Mouse (Mus musculus) embryo, embryonic 10 days (tissue): ENCODE data around the gene Gm37240.

Experiments
- DNase-seq: peaks from one replicate; pipeline ENCODE4 v3.0.0-alpha.2; 2015; ENCODE audit warnings: low spot score

The Gm37240 gene

DNA sequence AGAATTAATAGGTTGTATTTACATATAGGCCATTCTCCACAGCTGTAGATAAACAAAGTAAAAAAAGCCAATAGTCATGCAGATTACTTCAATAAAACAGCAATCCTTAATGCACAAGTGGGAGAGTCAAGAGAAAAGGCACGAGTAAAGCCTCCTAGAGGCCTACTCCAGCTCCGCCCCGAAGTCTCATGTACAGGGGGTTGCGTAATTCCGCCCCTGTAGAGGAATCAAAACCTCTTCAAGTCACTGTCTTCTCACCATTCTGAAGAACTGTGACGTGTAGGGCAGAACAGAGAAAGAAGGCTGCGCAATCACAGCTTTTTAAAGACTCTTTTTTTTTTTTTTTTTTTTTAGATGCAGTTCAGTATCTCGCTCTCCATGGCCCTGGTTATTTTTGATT is 393.5 kb downstream of the Gm37240 start:
- DNase-seq: no peak

- DNase-seq: no peak
Observed at GRCm38 (mm10) chr3:85490204-85490603, 397.1 kb downstream of the Gm37240 start.

DNA sequence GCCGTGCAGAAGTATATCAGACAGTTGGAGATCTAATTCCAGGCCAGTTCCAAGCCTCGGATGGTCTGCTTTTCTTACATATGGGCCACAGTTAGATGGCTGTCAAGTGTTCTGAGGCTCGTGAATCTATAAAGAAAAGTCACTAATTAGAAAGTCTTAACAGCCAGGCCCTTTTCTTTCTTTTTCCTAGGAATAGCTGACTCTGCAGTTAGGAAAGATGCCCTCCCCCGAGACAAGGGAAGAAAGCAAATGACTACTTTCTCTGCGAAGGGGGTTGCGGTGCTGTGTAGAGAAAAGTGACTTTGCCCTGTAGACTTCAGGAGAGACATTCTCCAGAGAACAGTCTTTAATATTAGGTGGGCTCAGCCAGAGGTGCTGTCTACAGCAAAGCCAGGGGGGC is 399.9 kb downstream of the Gm37240 start:
- DNase-seq: no peak

DNA sequence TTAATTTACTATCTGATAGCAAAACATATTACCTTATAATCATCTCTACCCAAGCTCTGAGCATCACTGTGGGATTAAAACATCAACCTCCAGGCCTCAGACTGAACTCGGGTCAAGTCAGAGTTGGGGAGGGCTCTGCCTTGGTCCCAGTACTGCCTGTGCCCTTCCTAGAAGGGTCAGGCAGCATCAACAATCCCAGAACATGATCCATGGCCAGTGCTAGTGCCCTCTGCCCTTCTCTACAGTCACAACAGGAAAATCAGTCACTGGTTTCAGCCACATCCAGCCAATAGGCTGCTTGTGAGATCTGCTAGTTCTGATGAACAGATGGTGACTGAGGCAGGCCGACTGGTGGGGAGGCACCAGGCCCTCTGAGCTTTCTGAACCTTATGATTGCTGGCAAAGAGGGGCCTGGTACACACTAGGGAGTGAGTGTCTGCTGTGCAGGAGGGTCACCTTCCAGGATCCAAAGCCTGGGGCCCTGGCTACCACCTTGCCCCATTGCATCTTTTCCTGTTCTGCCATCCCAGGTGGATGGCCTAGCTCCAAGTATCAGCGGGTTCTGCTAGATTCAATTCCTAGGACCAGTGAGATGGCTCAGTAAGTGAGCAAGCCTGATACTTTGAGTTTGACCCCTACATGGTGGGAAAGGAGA is 401.7 kb downstream of the Gm37240 start:
- DNase-seq: peak; percentile 71

DNA sequence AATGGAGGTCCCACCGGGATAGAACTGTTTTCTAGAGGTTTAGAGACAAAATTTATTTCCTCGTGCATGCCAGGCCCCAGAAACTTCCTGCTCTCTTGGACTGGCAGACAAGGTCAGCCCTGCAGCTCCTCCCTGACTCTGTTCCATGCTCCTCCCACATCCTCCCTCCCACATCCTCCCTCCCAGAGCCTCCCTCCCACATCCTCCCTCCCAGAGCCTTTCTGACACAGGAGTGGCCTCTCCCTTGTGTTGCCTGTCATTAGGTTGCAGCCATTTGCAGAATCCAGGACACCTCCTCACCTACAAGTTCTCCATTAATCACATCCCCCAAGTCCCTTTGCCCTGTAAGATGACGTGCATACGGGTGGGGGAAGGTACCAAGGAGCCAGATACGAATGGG is 404.7 kb downstream of the Gm37240 start:
- peak; percentile 42 for DNase-seq

- no peak for DNase-seq
Observed at GRCm38 (mm10) chr3:85480638-85481037, 406.7 kb downstream of the Gm37240 start.

GRCm38 (mm10) chr3:85478731-85479130 is 408.6 kb downstream of the Gm37240 start:
- DNase-seq: no peak

DNA sequence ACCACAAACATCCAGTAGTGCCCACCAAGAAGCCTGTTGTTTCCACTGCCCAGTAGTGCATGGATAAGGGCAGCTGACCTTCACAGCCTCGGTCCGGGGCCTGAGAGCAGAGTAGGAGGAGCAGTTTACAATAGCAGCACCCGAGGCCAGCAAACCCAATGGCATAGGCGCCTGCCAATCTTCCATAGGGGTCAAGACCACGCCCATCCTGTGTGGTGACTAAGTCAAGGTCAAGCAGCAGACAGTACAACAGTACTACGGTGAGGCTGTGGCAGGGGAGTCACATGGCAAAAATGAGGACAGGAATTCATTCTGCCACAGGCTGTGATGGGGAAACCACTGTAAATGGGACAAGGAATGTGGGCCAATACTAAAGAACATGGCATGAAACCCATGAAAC is 417.6 kb downstream of the Gm37240 start:
- no peak for DNase-seq

DNA sequence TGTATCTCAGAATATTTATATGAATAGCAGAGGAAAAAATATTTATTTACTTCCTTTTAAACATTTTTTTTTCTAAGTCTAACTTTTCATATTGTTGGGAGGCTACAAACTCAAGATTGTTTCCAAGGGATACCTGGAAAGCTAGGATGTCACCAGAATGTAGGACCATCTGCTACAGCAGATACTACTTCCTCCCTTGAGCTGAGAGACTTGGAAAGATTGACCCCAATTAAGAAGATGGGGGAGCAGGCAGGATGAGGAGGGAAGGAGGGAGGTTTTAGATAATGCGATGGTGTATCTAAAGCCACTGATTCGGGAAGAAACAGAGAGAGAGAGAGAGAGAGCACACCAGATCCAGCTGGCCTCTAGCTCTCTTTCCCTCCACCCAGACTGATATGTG is 418.3 kb downstream of the Gm37240 start:
- no peak for DNase-seq

GRCm38 (mm10) chr3:85465283-85466025 is 421.9 kb downstream of the Gm37240 start:
- no peak for DNase-seq

- no peak for DNase-seq
Observed at GRCm38 (mm10) chr3:85460021-85460420, 427.3 kb downstream of the Gm37240 start.

DNA sequence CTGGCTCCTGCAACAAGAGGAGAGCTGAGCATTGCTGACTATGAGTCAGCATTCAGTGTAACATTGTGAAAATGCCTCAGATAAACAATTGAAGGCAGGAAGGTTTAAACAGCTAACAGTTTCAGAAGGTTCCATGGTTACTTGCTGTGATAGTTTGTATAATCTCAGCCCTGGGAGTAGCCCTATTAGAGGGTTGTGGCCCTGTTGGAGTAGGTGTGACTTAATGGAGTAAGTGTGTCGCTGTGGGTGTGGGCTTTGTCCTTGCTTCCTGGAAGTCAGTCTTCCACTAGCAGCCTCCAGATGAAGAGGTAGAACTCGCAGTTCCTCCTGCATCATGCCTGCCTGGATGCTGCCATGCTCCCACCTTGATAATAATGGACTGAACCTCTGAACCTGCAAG is 430.3 kb downstream of the Gm37240 start:
- no peak for DNase-seq

GRCm38 (mm10) chr3:85455453-85455852 is 431.9 kb downstream of the Gm37240 start:
- DNase-seq: no peak

- no peak for DNase-seq
Observed at GRCm38 (mm10) chr3:85454001-85454400, 433.3 kb downstream of the Gm37240 start.

GRCm38 (mm10) chr3:85449461-85449860 is 437.9 kb downstream of the Gm37240 start:
- DNase-seq: no peak

DNA sequence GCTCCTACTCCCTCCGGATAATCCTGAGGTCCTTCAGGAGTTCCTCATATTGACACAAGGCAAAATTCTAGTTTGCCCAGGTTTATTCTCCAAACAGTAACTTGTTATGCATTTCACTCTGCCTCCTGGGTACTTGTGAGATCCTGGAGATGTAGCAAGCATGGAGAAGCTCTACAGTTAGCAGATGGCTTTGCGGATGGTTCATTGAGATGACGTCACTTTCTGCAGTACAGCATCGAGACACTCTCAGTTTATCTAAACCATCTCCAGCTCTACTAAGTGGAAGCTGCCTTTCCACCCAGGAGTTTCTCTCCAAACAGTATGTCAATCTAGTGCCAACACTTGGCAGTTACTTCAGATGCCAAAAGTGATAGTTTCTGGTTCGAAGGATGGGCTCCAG is 444.5 kb downstream of the Gm37240 start:
- no peak for DNase-seq

- no peak for DNase-seq
Observed at GRCm38 (mm10) chr3:85442261-85442660, 445.1 kb downstream of the Gm37240 start.

- DNase-seq: no peak
Observed at GRCm38 (mm10) chr3:85435406-85435805, 451.9 kb downstream of the Gm37240 start.

GRCm38 (mm10) chr3:85431208-85431607 is 456.1 kb downstream of the Gm37240 start:
- DNase-seq: no peak

DNA sequence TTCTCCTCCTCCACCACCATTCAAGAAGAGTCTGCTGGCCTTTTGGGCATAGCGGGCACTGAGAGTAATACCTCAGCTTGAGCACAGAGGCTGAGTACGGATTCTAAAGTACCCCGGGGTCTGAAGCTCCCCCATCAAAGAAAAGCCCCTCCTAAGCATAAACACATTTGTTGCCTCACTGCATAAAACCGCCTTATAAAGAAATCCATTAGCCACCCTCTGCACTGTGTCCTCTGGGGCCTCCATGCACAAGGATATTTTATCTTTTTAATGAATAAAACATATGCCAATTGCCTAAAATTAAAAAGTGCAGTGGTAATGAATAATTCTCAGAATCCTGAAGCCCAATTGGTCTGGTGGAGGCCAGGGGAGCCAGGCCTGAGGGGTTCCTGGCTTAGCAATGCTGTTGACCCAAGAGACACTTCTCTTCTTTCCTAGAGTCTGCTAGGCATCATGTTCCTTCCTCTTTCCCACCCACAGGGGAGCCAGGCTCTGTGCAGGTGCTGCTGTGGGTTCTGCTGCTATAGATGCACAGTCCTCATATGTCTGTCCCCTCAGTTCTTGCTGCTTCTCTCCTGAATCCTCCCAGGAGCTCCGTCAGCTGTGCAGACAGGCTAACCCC is 463.8 kb downstream of the Gm37240 start:
- DNase-seq: no peak

- DNase-seq: no peak
Observed at GRCm38 (mm10) chr3:85421403-85421802, 465.9 kb downstream of the Gm37240 start.

DNA sequence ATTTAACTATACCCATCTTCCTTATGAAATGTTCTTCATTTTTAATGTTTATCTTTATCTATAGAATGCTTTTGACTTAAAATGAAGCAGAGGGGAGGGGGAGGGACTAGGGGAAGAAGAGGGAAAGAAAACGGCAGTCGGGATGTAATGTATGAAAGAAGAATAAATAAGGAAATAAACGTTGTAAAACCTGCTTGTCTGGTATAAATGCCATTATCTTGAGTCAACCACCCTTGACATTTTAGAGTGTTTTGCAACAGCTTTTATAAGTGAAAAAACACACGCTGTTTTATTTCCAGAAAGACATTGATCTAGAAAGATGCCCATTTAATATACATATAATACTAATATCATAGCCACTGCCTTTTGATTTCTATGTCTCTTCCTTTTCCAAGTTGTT is 469.7 kb downstream of the Gm37240 start:
- DNase-seq: no peak

- DNase-seq: no peak
Observed at GRCm38 (mm10) chr3:85398841-85399240, 488.5 kb downstream of the Gm37240 start.
